Mouse (Mus musculus): ENCODE data around the gene Gm28043. TPM values are rescaled to one million over a fixed set of nuclear protein-coding genes. Genes with fewer than 3 reads are reported as not detected.
"Not testable (repeated sequence)": the region's sequence is repeated elsewhere in the genome, so short reads cannot be mapped to it uniquely, and the experiment has no call there.

Gm28043 gene
- polyA plus RNA-seq, 1 experiment: 0.98 TPM

DNA sequence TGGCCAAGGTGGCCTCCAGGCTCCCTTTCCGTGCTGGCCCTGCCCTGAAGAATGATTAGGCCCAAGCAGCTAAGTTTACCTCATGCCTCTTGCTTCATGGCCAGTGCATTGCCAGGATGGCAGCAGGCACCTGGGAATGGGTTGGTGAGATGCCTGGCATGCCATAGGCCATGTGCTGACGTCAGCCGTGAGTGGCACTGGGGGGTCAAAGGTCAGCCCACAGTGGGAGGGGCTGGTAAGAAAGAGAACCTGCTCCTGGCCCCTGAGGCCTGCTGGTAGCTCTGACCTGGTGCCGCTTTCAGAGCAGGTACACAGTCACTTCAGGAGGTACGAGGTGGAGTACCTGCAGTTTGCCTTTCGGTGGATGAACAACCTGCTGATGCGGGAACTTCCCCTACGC, 15.1 kb upstream of the Gm28043 start:
- no peak overlapping the region for H3K27ac ChIP-seq (ENCODE audit: control insufficient read depth, insufficient read depth, low read depth, low read length)
- H3K4me3 ChIP-seq (ENCODE audit: control insufficient read depth, low read depth, low read length): no peak overlapping the region
- H3K36me3 ChIP-seq (ENCODE audit: control insufficient read depth, insufficient read depth, low read length): peaks cover 7% of the 10 kb centered on the region
- TF ChIP-seq CTCF (IDR thresholded peaks at IDR 0.05; ENCODE audit: control insufficient read depth, insufficient read depth, insufficient replicate concordance, low read depth, low read length): no peak
- no peak for TF ChIP-seq POLR2A (IDR thresholded peaks at IDR 0.05; ENCODE audit: control insufficient read depth, low read depth, low read length)
- H3K27me3 ChIP-seq (ENCODE audit: control insufficient read depth, insufficient read depth, low read length): no peaks in the 10 kb centered on the region
- H3K4me1 ChIP-seq (ENCODE audit: control insufficient read depth, insufficient read depth, low read length): no peaks in the 10 kb centered on the region

DNA sequence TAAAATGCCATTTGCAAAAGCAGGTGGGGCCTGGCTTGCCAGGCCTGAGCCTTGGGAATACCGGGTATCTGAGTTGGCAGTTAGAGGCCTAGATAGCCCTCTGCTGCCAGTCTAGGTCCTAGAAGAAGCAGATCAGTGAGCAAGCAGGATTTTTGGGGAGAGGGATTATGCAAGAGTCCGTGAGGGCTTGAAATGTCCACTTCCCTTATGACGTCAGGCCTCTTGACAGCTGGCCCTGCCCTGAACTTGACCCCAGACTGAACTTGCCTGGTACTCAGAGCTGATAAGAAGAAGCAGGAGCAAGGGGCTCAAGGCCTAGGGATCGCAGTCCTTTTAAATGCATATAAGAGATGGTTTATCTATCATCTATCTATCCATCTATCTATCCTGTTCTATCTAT, 13.3 kb upstream of the Gm28043 start:
- Histone ChIP-seq H3K4me1 (ENCODE audit: control insufficient read depth, insufficient read depth, low read length) (no peaks in the 10 kb centered on the region), H3K36me3 (ENCODE audit: control insufficient read depth, insufficient read depth, low read length) (peaks cover 3% of the 10 kb centered on the region; the same call in 1 of the 2 replicates), H3K27me3 (ENCODE audit: control insufficient read depth, insufficient read depth, low read length) (no peaks in the 10 kb centered on the region), H3K4me3 (ENCODE audit: control insufficient read depth, low read depth, low read length) (no peak overlapping the region), H3K27ac (ENCODE audit: control insufficient read depth, insufficient read depth, low read depth, low read length) (no peak overlapping the region)
- TF ChIP-seq CTCF (IDR thresholded peaks at IDR 0.05; ENCODE audit: control insufficient read depth, insufficient read depth, insufficient replicate concordance, low read depth, low read length): no peak
- TF ChIP-seq POLR2A (IDR thresholded peaks at IDR 0.05; ENCODE audit: control insufficient read depth, low read depth, low read length): no peak

DNA sequence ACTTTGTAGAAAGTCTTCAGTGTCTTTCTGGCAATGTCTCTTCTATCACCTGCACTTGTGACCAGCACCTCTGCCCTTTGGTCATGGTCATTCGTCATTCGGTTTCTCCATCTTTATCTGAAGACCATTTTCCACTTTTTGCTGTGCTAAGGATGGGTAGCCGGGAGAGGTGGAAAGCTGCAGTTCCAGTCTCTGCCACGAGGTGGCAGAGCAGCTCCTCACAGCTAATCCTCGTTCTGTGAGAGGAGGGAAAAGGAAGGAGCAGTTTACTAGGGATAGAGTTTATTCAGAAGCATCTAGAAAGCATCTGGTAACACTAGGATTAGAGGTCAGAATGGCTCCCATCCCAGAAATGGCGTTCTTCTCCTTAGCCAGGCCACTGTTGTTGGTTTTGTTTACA, 11.4 kb upstream of the Gm28043 start:
- Histone ChIP-seq H3K4me3 (ENCODE audit: control insufficient read depth, low read depth, low read length) (no peak overlapping the region), H3K36me3 (ENCODE audit: control insufficient read depth, insufficient read depth, low read length) (peaks cover 3% of the 10 kb centered on the region; the same call in 1 of the 2 replicates), H3K4me1 (ENCODE audit: control insufficient read depth, insufficient read depth, low read length) (no peaks in the 10 kb centered on the region), H3K27me3 (ENCODE audit: control insufficient read depth, insufficient read depth, low read length) (no peaks in the 10 kb centered on the region), H3K27ac (ENCODE audit: control insufficient read depth, insufficient read depth, low read depth, low read length) (no peak overlapping the region)
- peak; percentile 83; the same call in 1 of the 2 replicates for TF ChIP-seq CTCF (IDR thresholded peaks at IDR 0.05; ENCODE audit: control insufficient read depth, insufficient read depth, insufficient replicate concordance, low read depth, low read length)
- no peak for TF ChIP-seq POLR2A (IDR thresholded peaks at IDR 0.05; ENCODE audit: control insufficient read depth, low read depth, low read length)

DNA sequence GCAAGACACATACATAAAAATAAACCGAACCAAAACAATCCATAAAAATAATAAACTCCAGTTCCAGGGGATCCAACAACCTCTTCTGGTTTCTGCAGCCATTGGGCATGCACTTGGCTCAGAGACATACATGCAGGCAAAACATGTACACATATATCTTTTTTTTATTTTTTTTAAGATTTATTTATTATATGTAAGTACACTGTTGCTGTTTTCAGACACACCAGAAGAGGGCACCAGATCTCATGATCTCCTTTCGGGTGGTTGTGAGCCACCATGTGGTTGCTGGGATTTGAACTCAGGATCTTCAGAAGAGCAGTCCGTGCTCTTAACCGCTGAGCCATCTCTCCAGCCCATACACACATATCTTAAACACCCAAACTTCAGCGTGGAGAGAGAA, 1.2 kb upstream of the Gm28043 start:
- H3K4me1 ChIP-seq (ENCODE audit: control insufficient read depth, insufficient read depth, low read length): peaks cover 11% of the 10 kb centered on the region
- H3K27me3 ChIP-seq (ENCODE audit: control insufficient read depth, insufficient read depth, low read length); H3K27ac ChIP-seq (ENCODE audit: control insufficient read depth, insufficient read depth, low read depth, low read length); H3K36me3 ChIP-seq (ENCODE audit: control insufficient read depth, insufficient read depth, low read length); H3K4me3 ChIP-seq (ENCODE audit: control insufficient read depth, low read depth, low read length): not testable (repeated sequence)

DNA sequence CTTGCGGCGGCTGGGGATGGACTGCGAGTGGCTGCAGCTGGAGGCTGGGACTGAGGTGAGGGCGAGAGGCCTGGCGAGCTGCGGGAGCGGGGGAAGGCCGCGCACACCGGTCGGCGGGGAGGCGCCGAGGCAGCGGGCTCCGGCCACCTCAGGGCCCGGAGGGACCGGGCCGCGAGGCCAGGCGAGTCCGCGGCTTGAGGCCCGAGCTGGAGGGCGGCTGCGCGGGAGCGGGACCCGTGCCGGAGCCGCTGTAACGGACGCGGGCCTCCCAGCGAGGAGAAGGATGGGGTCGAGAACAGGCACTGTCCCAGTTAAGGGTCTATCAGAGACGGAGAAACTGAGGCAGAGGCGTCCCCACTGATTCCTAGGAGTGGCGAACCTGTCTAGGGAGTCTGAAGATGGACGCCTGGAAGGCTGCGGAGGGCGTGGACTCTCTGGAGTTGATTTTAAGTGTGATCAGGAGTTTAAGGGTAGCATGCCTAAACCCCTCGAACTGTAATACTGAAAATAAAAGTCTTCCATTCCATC, 412 bp downstream of the Gm28043 start:
- Histone ChIP-seq H3K4me3 (ENCODE audit: control insufficient read depth, low read depth, low read length) (peak overlapping the region; percentile 92), H3K36me3 (ENCODE audit: control insufficient read depth, insufficient read depth, low read length) (peaks cover 3% of the 10 kb centered on the region), H3K4me1 (ENCODE audit: control insufficient read depth, insufficient read depth, low read length) (peaks cover 11% of the 10 kb centered on the region), H3K27ac (ENCODE audit: control insufficient read depth, insufficient read depth, low read depth, low read length) (peak overlapping the region; percentile 98), H3K27me3 (ENCODE audit: control insufficient read depth, insufficient read depth, low read length) (no peaks in the 10 kb centered on the region)
- TF ChIP-seq POLR2A (IDR thresholded peaks at IDR 0.05; ENCODE audit: control insufficient read depth, low read depth, low read length): peak; percentile 64
- TF ChIP-seq CTCF (IDR thresholded peaks at IDR 0.05; ENCODE audit: control insufficient read depth, insufficient read depth, insufficient replicate concordance, low read depth, low read length): no peak

DNA sequence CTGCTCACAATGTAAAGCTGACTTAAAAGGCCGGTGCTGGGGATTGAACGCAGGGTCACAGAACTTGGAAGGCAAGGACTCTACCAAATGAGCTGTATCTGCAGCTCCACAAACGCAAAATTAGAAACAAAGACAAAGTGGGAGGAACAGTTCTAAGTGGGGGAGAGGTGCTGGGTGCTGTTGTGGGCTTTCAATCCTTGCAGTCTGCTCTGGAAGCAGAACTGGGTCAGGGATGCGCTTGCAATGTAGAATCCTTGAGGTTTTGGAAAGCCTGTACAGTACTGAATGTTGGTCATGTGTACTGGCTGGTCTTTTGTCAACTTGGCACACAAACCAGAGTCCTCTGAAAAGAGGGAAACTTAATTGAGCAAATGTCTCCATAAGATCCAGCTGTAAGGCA, 940 bp downstream of the Gm28043 start:
- Histone ChIP-seq H3K36me3 (ENCODE audit: control insufficient read depth, insufficient read depth, low read length) (peaks cover 3% of the 10 kb centered on the region), H3K4me3 (ENCODE audit: control insufficient read depth, low read depth, low read length) (peak overlapping the region; percentile 92), H3K27ac (ENCODE audit: control insufficient read depth, insufficient read depth, low read depth, low read length) (peak overlapping the region; percentile 98), H3K27me3 (ENCODE audit: control insufficient read depth, insufficient read depth, low read length) (no peaks in the 10 kb centered on the region), H3K4me1 (ENCODE audit: control insufficient read depth, insufficient read depth, low read length) (peaks cover 11% of the 10 kb centered on the region)
- TF ChIP-seq CTCF (IDR thresholded peaks at IDR 0.05; ENCODE audit: control insufficient read depth, insufficient read depth, insufficient replicate concordance, low read depth, low read length) (no peak), POLR2A (IDR thresholded peaks at IDR 0.05; ENCODE audit: control insufficient read depth, low read depth, low read length) (no peak)

DNA sequence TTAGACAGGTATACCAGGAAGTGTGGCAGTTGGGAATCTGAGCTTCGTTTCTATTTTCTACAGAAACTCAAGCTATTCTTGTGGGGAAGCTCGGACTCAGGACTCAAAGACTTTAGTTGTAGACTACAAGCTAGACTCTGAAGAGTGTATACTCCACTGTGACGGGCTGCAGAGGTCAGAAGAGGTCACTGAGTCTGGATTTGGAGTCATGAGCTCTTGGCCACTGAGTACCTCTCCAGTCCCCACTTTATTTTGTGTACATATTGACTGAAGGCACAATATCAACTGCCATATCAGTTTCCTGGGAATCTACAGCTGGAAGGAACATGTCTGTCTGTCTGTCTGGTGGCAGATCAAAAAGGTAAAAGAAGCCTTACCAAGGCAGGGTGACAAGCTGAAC, 4.6 kb downstream of the Gm28043 start:
- peaks cover 11% of the 10 kb centered on the region for H3K4me1 ChIP-seq (ENCODE audit: control insufficient read depth, insufficient read depth, low read length)
- TF ChIP-seq POLR2A (IDR thresholded peaks at IDR 0.05; ENCODE audit: control insufficient read depth, low read depth, low read length) (no peak), CTCF (IDR thresholded peaks at IDR 0.05; ENCODE audit: control insufficient read depth, insufficient read depth, insufficient replicate concordance, low read depth, low read length) (no peak)
- H3K36me3 ChIP-seq (ENCODE audit: control insufficient read depth, insufficient read depth, low read length): peaks cover 3% of the 10 kb centered on the region
- no peak overlapping the region for H3K27ac ChIP-seq (ENCODE audit: control insufficient read depth, insufficient read depth, low read depth, low read length)
- H3K27me3 ChIP-seq (ENCODE audit: control insufficient read depth, insufficient read depth, low read length): no peaks in the 10 kb centered on the region
- no peak overlapping the region for H3K4me3 ChIP-seq (ENCODE audit: control insufficient read depth, low read depth, low read length)

DNA sequence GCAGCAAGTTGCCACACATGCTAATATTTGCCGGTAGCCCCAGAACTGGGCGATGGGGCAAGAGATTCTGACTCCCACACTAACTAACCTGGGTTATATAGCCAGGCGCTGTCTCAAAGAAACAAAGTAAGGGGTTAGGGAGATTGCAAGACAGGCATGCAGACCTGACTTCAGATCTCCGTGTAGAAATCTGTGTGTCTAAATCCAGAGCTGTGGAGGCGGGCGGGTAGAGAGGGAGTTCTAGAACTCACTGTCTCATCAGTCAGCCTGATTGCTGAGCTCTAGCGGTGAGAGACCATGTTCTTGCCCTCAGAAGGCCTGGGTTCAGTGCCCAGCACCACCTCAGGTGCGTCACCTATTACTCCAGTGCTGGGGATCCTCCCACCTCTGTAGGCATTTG, 8.8 kb downstream of the Gm28043 start:
- H3K36me3 ChIP-seq (ENCODE audit: control insufficient read depth, insufficient read depth, low read length): peaks cover 3% of the 10 kb centered on the region
- H3K27ac ChIP-seq (ENCODE audit: control insufficient read depth, insufficient read depth, low read depth, low read length): no peak overlapping the region
- H3K4me1 ChIP-seq (ENCODE audit: control insufficient read depth, insufficient read depth, low read length): no peaks in the 10 kb centered on the region
- H3K4me3 ChIP-seq (ENCODE audit: control insufficient read depth, low read depth, low read length): no peak overlapping the region
- no peaks in the 10 kb centered on the region for H3K27me3 ChIP-seq (ENCODE audit: control insufficient read depth, insufficient read depth, low read length)
- no peak for TF ChIP-seq POLR2A (IDR thresholded peaks at IDR 0.05; ENCODE audit: control insufficient read depth, low read depth, low read length)
- TF ChIP-seq CTCF (IDR thresholded peaks at IDR 0.05; ENCODE audit: control insufficient read depth, insufficient read depth, insufficient replicate concordance, low read depth, low read length): no peak

Measured in testis, adult 2 months (tissue).